Mouse (Mus musculus): ENCODE data around the gene Traf3ip1. TPM values are rescaled to one million over a fixed set of nuclear protein-coding genes. Genes with fewer than 3 reads are reported as not detected.

Traf3ip1 gene
- polyA plus RNA-seq (2014; fragmentation: Nextera tagmentation; extraction: Ambion mirVana), result 4.4 TPM in 2 replicates

DNA sequence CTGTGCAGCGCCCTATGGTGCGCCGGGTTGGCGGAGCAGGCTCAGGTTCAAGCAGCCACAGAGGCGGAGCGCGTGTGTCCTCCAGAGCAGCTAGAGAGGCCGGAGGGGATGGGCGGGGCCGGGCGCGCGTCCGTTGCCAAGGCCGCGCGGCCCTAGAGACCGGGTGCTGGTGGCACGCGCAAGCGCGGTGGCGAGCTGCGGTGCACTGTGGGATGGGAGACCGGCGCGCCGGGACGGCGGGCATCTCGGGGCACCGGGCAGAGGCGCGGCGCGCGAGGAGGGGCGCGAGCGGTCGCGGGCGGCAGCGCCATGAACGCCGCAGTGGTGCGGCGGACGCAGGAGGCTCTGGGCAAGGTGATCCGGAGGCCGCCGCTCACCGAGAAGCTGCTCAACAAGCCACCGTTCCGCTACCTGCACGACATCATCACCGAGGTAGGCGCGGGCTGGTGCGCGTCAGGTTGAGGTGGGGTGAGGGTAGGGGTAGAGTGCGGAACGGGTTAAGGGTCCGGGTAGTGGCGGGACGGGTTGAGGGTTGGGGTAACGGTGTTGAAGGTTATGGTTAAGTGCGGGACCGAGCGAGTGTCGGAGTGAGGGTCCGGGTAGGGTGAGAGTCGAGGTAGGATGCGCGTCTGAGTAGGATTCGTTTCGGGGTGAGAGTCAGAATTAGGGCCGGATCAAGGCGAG, at the start of gene Traf3ip1:
TSS of gene Traf3ip1 (plus strand) at position 191 of the 684 bp plus-strand sequence.
- peak within 1 kb of the TSS; percentile 90 for H3K4me3 ChIP-seq (ENCODE audit: low read depth, low read length)
- H3K4me1 ChIP-seq (replicated peaks; ENCODE audit: control insufficient read depth, insufficient read depth, low read length), result peaks cover 10% of the 10 kb centered on the region
- under 1% methylated on average over 79 of the region's 79 CpGs for WGBS
- no peaks in the 10 kb centered on the region for H3K9me3 ChIP-seq (ENCODE audit: control insufficient read depth, low read length)
- no peaks in the 10 kb centered on the region for H3K27me3 ChIP-seq (replicated peaks; ENCODE audit: control insufficient read depth, insufficient read depth, low read length)
- DNase-seq (ENCODE audit: low spot score), result peak; percentile 92
- H3K36me3 ChIP-seq (ENCODE audit: control insufficient read depth, insufficient read depth, low read length), result no peaks in the 10 kb centered on the region; the same call in 1 of the 2 replicates
- peak within 1 kb of the TSS; percentile 76 for H3K9ac ChIP-seq (ENCODE audit: low read depth, low read length)
- ATAC-seq (replicated peaks; ENCODE audit: low FRiP score), result peak; percentile 98
- H3K4me2 ChIP-seq, result peak within 1 kb of the TSS; percentile 94
- no peak within 1 kb of the TSS for H3K27ac ChIP-seq (ENCODE audit: low read depth, low read length)

GRCm38 (mm10) chr1:91444841-91445830, 49.3 kb upstream of the Traf3ip1 start:
- Histone ChIP-seq H3K4me2 (no peak overlapping the region), H3K36me3 (ENCODE audit: control insufficient read depth, insufficient read depth, low read length) (peaks cover 15% of the 10 kb centered on the region; the same call in 1 of the 2 replicates), H3K9me3 (ENCODE audit: control insufficient read depth, low read length) (0 out of 2 replicates have a peak, but pooled peaks cover 2% of the 10 kb centered on the region), H3K9ac (ENCODE audit: low read depth, low read length) (no peak overlapping the region), H3K4me1 (replicated peaks; ENCODE audit: control insufficient read depth, insufficient read depth, low read length) (no peaks in the 10 kb centered on the region), H3K4me3 (ENCODE audit: low read depth, low read length) (no peak overlapping the region), H3K27me3 (replicated peaks; ENCODE audit: control insufficient read depth, insufficient read depth, low read length) (no peaks in the 10 kb centered on the region), H3K27ac (ENCODE audit: low read depth, low read length) (no peak overlapping the region; the same call in 1 of the 2 replicates)
- 85% methylated on average over 17 of the region's 17 CpGs for WGBS
- no peak for ATAC-seq (replicated peaks; ENCODE audit: low FRiP score)
- no peak for DNase-seq (ENCODE audit: low spot score)

DNA sequence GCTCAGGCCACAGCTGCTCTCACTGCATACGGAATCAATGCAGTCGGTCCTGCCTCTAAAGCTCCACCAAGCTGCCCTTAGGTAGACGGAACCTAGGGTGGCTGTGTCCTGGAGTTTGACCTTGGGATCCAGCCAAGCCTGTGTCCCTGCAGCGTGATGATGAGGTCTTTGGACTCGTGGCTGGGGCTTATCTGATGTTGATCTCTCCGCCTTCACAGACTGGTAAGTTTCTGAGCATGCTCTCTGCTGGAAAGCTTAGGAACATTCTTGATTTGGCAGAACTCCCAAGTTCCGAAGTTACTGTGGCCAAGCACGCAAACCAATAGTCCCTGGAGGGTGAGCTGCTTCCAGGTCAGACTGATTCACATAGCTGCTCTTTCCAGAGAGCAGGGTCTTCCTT, 48.4 kb upstream of the Traf3ip1 start:
- WGBS, result 75% methylated on average over 8 of the region's 8 CpGs
- no peaks in the 10 kb centered on the region for H3K4me1 ChIP-seq (replicated peaks; ENCODE audit: control insufficient read depth, insufficient read depth, low read length)
- H3K27ac ChIP-seq (ENCODE audit: low read depth, low read length), result no peak overlapping the region; the same call in 1 of the 2 replicates
- H3K36me3 ChIP-seq (ENCODE audit: control insufficient read depth, insufficient read depth, low read length), result peaks cover 14% of the 10 kb centered on the region; the same call in 1 of the 2 replicates
- H3K4me3 ChIP-seq (ENCODE audit: low read depth, low read length), result no peak overlapping the region
- H3K9me3 ChIP-seq (ENCODE audit: control insufficient read depth, low read length), result 0 out of 2 replicates have a peak, but pooled peaks cover 2% of the 10 kb centered on the region
- H3K9ac ChIP-seq (ENCODE audit: low read depth, low read length), result no peak overlapping the region
- H3K4me2 ChIP-seq, result no peak overlapping the region
- DNase-seq (ENCODE audit: low spot score) (no peak), ATAC-seq (replicated peaks; ENCODE audit: low FRiP score) (0 out of 2 replicates have a peak, but pooled peaks have one; percentile 25)
- H3K27me3 ChIP-seq (replicated peaks; ENCODE audit: control insufficient read depth, insufficient read depth, low read length), result no peaks in the 10 kb centered on the region

- Histone ChIP-seq H3K27ac (ENCODE audit: low read depth, low read length) (no peak overlapping the region), H3K4me2 (no peak overlapping the region), H3K9me3 (ENCODE audit: control insufficient read depth, low read length) (0 out of 2 replicates have a peak, but pooled peaks cover 2% of the 10 kb centered on the region), H3K27me3 (replicated peaks; ENCODE audit: control insufficient read depth, insufficient read depth, low read length) (no peaks in the 10 kb centered on the region), H3K36me3 (ENCODE audit: control insufficient read depth, insufficient read depth, low read length) (peaks cover 14% of the 10 kb centered on the region; the same call in 1 of the 2 replicates), H3K4me1 (replicated peaks; ENCODE audit: control insufficient read depth, insufficient read depth, low read length) (no peaks in the 10 kb centered on the region), H3K4me3 (ENCODE audit: low read depth, low read length) (no peak overlapping the region), H3K9ac (ENCODE audit: low read depth, low read length) (no peak overlapping the region)
- WGBS, result 92% methylated on average over 4 of the region's 4 CpGs
- DNase-seq (ENCODE audit: low spot score), result no peak
- ATAC-seq (replicated peaks; ENCODE audit: low FRiP score), result no peak
These were observed 47.9 kb upstream of the Traf3ip1 start for GRCm38 (mm10) chr1:91446511-91446910.

DNA sequence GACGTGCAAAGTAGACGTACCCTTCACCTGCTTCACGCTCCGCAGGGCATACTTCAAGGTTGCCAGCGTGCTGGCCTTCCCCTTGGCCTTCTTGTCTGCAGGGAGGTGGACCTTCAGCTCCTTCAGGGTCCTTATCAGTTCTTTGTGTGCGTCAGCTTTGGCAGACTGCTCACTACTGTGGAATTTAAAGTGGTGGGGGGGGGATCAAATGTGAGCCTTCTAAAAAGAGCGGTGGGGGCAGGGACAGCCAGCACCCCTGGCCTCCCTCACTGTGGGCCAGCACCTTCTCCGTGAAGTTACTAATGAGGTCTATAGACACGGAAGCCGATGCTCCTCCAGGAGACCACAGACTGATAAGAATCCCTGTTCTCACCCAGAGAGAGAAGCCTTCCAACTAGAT, 45.8 kb upstream of the Traf3ip1 start:
- no peaks in the 10 kb centered on the region for H3K27me3 ChIP-seq (replicated peaks; ENCODE audit: control insufficient read depth, insufficient read depth, low read length)
- no peak overlapping the region for H3K4me3 ChIP-seq (ENCODE audit: low read depth, low read length)
- H3K9ac ChIP-seq (ENCODE audit: low read depth, low read length), result no peak overlapping the region
- no peak for ATAC-seq (replicated peaks; ENCODE audit: low FRiP score)
- 0 out of 2 replicates have a peak, but pooled peaks cover 2% of the 10 kb centered on the region for H3K9me3 ChIP-seq (ENCODE audit: control insufficient read depth, low read length)
- no peak overlapping the region for H3K27ac ChIP-seq (ENCODE audit: low read depth, low read length)
- no peak overlapping the region for H3K4me2 ChIP-seq
- H3K4me1 ChIP-seq (replicated peaks; ENCODE audit: control insufficient read depth, insufficient read depth, low read length), result peaks cover 2% of the 10 kb centered on the region
- peaks cover 9% of the 10 kb centered on the region; the same call in 1 of the 2 replicates for H3K36me3 ChIP-seq (ENCODE audit: control insufficient read depth, insufficient read depth, low read length)
- no peak for DNase-seq (ENCODE audit: low spot score)
- WGBS, result 75% methylated on average over 10 of the region's 10 CpGs

- Histone ChIP-seq H3K4me3 (ENCODE audit: low read depth, low read length) (no peak overlapping the region), H3K27me3 (replicated peaks; ENCODE audit: control insufficient read depth, insufficient read depth, low read length) (no peaks in the 10 kb centered on the region), H3K9me3 (ENCODE audit: control insufficient read depth, low read length) (0 out of 2 replicates have a peak, but pooled peaks cover 2% of the 10 kb centered on the region), H3K4me1 (replicated peaks; ENCODE audit: control insufficient read depth, insufficient read depth, low read length) (peaks cover 19% of the 10 kb centered on the region), H3K4me2 (no peak overlapping the region), H3K27ac (ENCODE audit: low read depth, low read length) (no peak overlapping the region), H3K9ac (ENCODE audit: low read depth, low read length) (no peak overlapping the region), H3K36me3 (ENCODE audit: control insufficient read depth, insufficient read depth, low read length) (peaks cover 9% of the 10 kb centered on the region; the same call in 1 of the 2 replicates)
- ATAC-seq (replicated peaks; ENCODE audit: low FRiP score) (no peak), DNase-seq (ENCODE audit: low spot score) (no peak)
- WGBS, result 80% methylated on average over 5 of the region's 5 CpGs
These were observed 43.6 kb upstream of the Traf3ip1 start for GRCm38 (mm10) chr1:91450851-91451250.

- Histone ChIP-seq H3K36me3 (ENCODE audit: control insufficient read depth, insufficient read depth, low read length) (peaks cover 9% of the 10 kb centered on the region; the same call in 1 of the 2 replicates), H3K4me1 (replicated peaks; ENCODE audit: control insufficient read depth, insufficient read depth, low read length) (peaks cover 23% of the 10 kb centered on the region), H3K27me3 (replicated peaks; ENCODE audit: control insufficient read depth, insufficient read depth, low read length) (no peaks in the 10 kb centered on the region), H3K9me3 (ENCODE audit: control insufficient read depth, low read length) (0 out of 2 replicates have a peak, but pooled peaks cover 2% of the 10 kb centered on the region), H3K27ac (ENCODE audit: low read depth, low read length) (no peak overlapping the region), H3K4me2 (no peak overlapping the region), H3K9ac (ENCODE audit: low read depth, low read length) (no peak overlapping the region), H3K4me3 (ENCODE audit: low read depth, low read length) (no peak overlapping the region)
- ATAC-seq (replicated peaks; ENCODE audit: low FRiP score) (no peak), DNase-seq (ENCODE audit: low spot score) (no peak)
- 52% methylated on average over 5 of the region's 5 CpGs for whole genome bisulfite sequencing
These were observed 42.8 kb upstream of the Traf3ip1 start for GRCm38 (mm10) chr1:91451547-91452084.

DNA sequence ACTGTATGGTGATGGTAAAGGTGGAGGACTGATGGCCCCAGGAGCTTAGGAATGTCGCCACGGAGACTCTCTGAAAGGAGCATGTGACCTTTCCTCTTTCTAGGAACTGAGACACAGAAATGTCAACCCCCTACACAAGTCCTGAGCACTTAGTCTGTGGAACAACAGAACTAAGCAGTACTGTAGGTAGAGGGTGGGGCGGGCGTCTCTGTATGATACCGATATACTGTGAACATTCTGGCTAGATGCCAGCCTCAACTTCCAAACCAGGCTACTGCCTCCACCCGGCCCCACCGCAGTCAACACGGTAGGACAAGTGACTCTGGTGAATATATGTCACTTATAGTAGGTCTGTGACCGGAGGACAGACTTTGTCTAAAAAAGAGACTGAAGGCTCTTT, 40.5 kb upstream of the Traf3ip1 start:
- WGBS, result 84% methylated on average over 9 of the region's 9 CpGs
- peaks cover 41% of the 10 kb centered on the region for H3K4me1 ChIP-seq (replicated peaks; ENCODE audit: control insufficient read depth, insufficient read depth, low read length)
- H3K4me2 ChIP-seq, result no peak overlapping the region
- no peaks in the 10 kb centered on the region for H3K27me3 ChIP-seq (replicated peaks; ENCODE audit: control insufficient read depth, insufficient read depth, low read length)
- no peaks in the 10 kb centered on the region for H3K9me3 ChIP-seq (ENCODE audit: control insufficient read depth, low read length)
- ATAC-seq (replicated peaks; ENCODE audit: low FRiP score), result no peak
- no peak overlapping the region for H3K4me3 ChIP-seq (ENCODE audit: low read depth, low read length)
- no peak overlapping the region for H3K9ac ChIP-seq (ENCODE audit: low read depth, low read length)
- H3K36me3 ChIP-seq (ENCODE audit: control insufficient read depth, insufficient read depth, low read length), result no peaks in the 10 kb centered on the region
- H3K27ac ChIP-seq (ENCODE audit: low read depth, low read length), result no peak overlapping the region
- no peak for DNase-seq (ENCODE audit: low spot score)

All from liver, embryonic 11.5 days (tissue).